Comparison of ENCODE assay signal across 9 mouse cellular contexts in genomic region chr4:43728576-43728954, GRCm38 (mm10). TPM values are rescaled to one million over a fixed set of nuclear protein-coding genes. Genes with fewer than 3 reads are reported as not detected.
A peak's percentile ranks its signal among the peaks of the same experiment; 100 is the strongest.
DNase-seq lines count a peak whose midpoint lies in the region; ATAC-seq and TF ChIP-seq lines count a peak whose summit lies in the region.
"Had no signal": no experiment of that assay in that cellular context is flagged by ENCODE, and none has a peak within 500 bp of the region (broad histone marks: within the 10 kb centered on the region; RNA-seq: fewer than 3 reads in every experiment).

No protein-coding gene starts in this region.

- H3K4me1 ChIP-seq in heart, embryonic 15.5 days (replicated peaks): peaks cover 55% of the 10 kb centered on the region
- H3K4me1 ChIP-seq in limb, embryonic 13.5 days: peaks cover 63% of the 10 kb centered on the region
- H3K4me1 ChIP-seq in stomach, postnatal 0 days (replicated peaks; ENCODE audit: control insufficient read depth, insufficient read depth): peaks cover 20% of the 10 kb centered on the region

- peak; percentile 49 for DNase-seq in ovary, adult 18-20 months (ENCODE audit: low spot score)
- DNase-seq in ovary, postnatal 36 days (ENCODE audit: low spot score): no peak
- peak; percentile 72 for DNase-seq in stomach, postnatal 0 days (ENCODE audit: low spot score)
- DNase-seq in B cell, adult 2 months: no peak
- DNase-seq in cerebellum, postnatal 4 days (ENCODE audit: low spot score in 2 of 2): no peak
- DNase-seq in layer of hippocampus, postnatal 10 days (ENCODE audit: low spot score in 2 of 2): no peak

- no peak overlapping the region for H3K4me3 ChIP-seq in heart, embryonic 15.5 days
- no peak overlapping the region for H3K4me3 ChIP-seq in limb, embryonic 13.5 days
- H3K4me3 ChIP-seq in stomach, postnatal 0 days (ENCODE audit: low read depth, low read length): no peak overlapping the region
- H3K4me3 ChIP-seq: megakaryocyte, embryonic 14.5 days had no signal

- H3K9ac ChIP-seq in heart, embryonic 15.5 days: no peak overlapping the region
- 0 out of 2 replicates have a peak overlapping the region, but pooled peaks have one; percentile 8 for H3K9ac ChIP-seq in limb, embryonic 13.5 days
- peak overlapping the region; percentile 48; the same call in 1 of the 2 replicates for H3K9ac ChIP-seq in stomach, postnatal 0 days (ENCODE audit: low read length)

- no peak for TF ChIP-seq CTCF in stomach, postnatal 0 days (IDR thresholded peaks at IDR 0.05; ENCODE audit: low read depth)

- ATAC-seq in heart, embryonic 15.5 days (replicated peaks; ENCODE audit: insufficient number of reproducible peaks, insufficient read depth, low FRiP score, low read depth): peak; percentile 76
- ATAC-seq in limb, embryonic 13.5 days (ENCODE audit: low FRiP score, low read depth): no peak
- ATAC-seq in stomach, postnatal 0 days (ENCODE audit: low FRiP score, low TSS enrichment): peak; percentile 90

- peak overlapping the region; percentile 41 for H3K4me2 ChIP-seq in heart, embryonic 15.5 days
- H3K4me2 ChIP-seq in limb, embryonic 13.5 days (replicated peaks): no peak overlapping the region
- H3K4me2 ChIP-seq in stomach, postnatal 0 days (replicated peaks; ENCODE audit: low read depth): no peak overlapping the region; the same call in 1 of the 2 replicates

- peak overlapping the region; percentile 84 for H3K27ac ChIP-seq in heart, embryonic 15.5 days
- no peak overlapping the region for H3K27ac ChIP-seq in limb, embryonic 13.5 days
- peak overlapping the region; percentile 98 for H3K27ac ChIP-seq in stomach, postnatal 0 days (replicated peaks)

- H3K36me3 ChIP-seq in heart, embryonic 15.5 days: no peaks in the 10 kb centered on the region
- H3K36me3 ChIP-seq in limb, embryonic 13.5 days: no peaks in the 10 kb centered on the region
- H3K36me3 ChIP-seq in stomach, postnatal 0 days (ENCODE audit: control insufficient read depth, insufficient read depth, low read length): no peaks in the 10 kb centered on the region

- H3K27me3 ChIP-seq in heart, embryonic 15.5 days: no peaks in the 10 kb centered on the region
- no peaks in the 10 kb centered on the region for H3K27me3 ChIP-seq in limb, embryonic 13.5 days
- H3K27me3 ChIP-seq in stomach, postnatal 0 days (ENCODE audit: control insufficient read depth, insufficient read depth, low read length): no peaks in the 10 kb centered on the region

- WGBS in heart, embryonic 15.5 days: 19% methylated on average over 5 of the region's 5 CpGs
- WGBS in limb, embryonic 13.5 days: 43% methylated on average over 5 of the region's 5 CpGs
- 0% methylated on average over 5 of the region's 5 CpGs for WGBS in stomach, postnatal 0 days

- H3K9me3 ChIP-seq in heart, embryonic 15.5 days (replicated peaks): no peaks in the 10 kb centered on the region
- H3K9me3 ChIP-seq in limb, embryonic 13.5 days: no peaks in the 10 kb centered on the region
- no peaks in the 10 kb centered on the region for H3K9me3 ChIP-seq in stomach, postnatal 0 days (ENCODE audit: control insufficient read depth, low read length)

- no peak for TF ChIP-seq EP300 in stomach, postnatal 0 days (optimal IDR thresholded peaks at IDR 0.05)

RNA-seq across cellular contexts. Expression of gene Spaar, which starts 1.3 kb away (rescaled TPM):
- polyA plus RNA-seq in heart, embryonic 15.5 days (2015; fragmentation: Nextera tagmentation; extraction: Ambion mirVana): 0.31 and 0.42 TPM in 2 replicates
- 0.33 and 0.63 TPM in 2 replicates for polyA plus RNA-seq in limb, embryonic 13.5 days (2015; fragmentation: Nextera tagmentation; extraction: Ambion mirVana)
- 0.27 and 0.30 TPM in 2 replicates for polyA plus RNA-seq in stomach, postnatal 0 days (2015; fragmentation: Nextera tagmentation; extraction: Ambion mirVana)
- under 1 TPM; 0.39 to 0.40 TPM for total RNA-seq in layer of hippocampus, postnatal 10 days (2021)

RNA-seq across cellular contexts. Expression of gene Hrct1, which starts 1.6 kb away (rescaled TPM):
- polyA plus RNA-seq in heart, embryonic 15.5 days (2015; fragmentation: Nextera tagmentation; extraction: Ambion mirVana): 1.1 and 1.5 TPM in 2 replicates
- polyA plus RNA-seq in limb, embryonic 13.5 days (2015; fragmentation: Nextera tagmentation; extraction: Ambion mirVana): 1.7 and 2.3 TPM in 2 replicates
- 6.1 and 7.8 TPM in 2 replicates for polyA plus RNA-seq in stomach, postnatal 0 days (2015; fragmentation: Nextera tagmentation; extraction: Ambion mirVana)
- total RNA-seq in layer of hippocampus, postnatal 10 days (2021): under 1 TPM; 0.45 to 0.48 TPM

RNA-seq across cellular contexts. Expression of gene Olfr71, which starts 18.5 kb away (rescaled TPM):
- polyA plus RNA-seq in heart, embryonic 15.5 days (2015; fragmentation: Nextera tagmentation; extraction: Ambion mirVana): not detected in 2 replicates
- polyA plus RNA-seq in limb, embryonic 13.5 days (2015; fragmentation: Nextera tagmentation; extraction: Ambion mirVana): not detected in 2 replicates
- not detected in 2 replicates for polyA plus RNA-seq in stomach, postnatal 0 days (2015; fragmentation: Nextera tagmentation; extraction: Ambion mirVana)
- total RNA-seq in layer of hippocampus, postnatal 10 days (2021): not detected

RNA-seq across cellular contexts. Expression of gene Olfr70, which starts 28.0 kb away (rescaled TPM):
- polyA plus RNA-seq in heart, embryonic 15.5 days (2015; fragmentation: Nextera tagmentation; extraction: Ambion mirVana): not detected in 2 replicates
- polyA plus RNA-seq in limb, embryonic 13.5 days (2015; fragmentation: Nextera tagmentation; extraction: Ambion mirVana): not detected in 2 replicates
- polyA plus RNA-seq in stomach, postnatal 0 days (2015; fragmentation: Nextera tagmentation; extraction: Ambion mirVana): not detected in 2 replicates
- not detected for total RNA-seq in layer of hippocampus, postnatal 10 days (2021)

RNA-seq across cellular contexts. Expression of gene Olfr159, which starts 42.2 kb away (rescaled TPM):
- polyA plus RNA-seq in heart, embryonic 15.5 days (2015; fragmentation: Nextera tagmentation; extraction: Ambion mirVana): not detected in 2 replicates
- not detected in 2 replicates for polyA plus RNA-seq in limb, embryonic 13.5 days (2015; fragmentation: Nextera tagmentation; extraction: Ambion mirVana)
- not detected in 2 replicates for polyA plus RNA-seq in stomach, postnatal 0 days (2015; fragmentation: Nextera tagmentation; extraction: Ambion mirVana)
- not detected for total RNA-seq in layer of hippocampus, postnatal 10 days (2021)

Comparison
In these comparisons a context has a peak if more than half of its experiments do, and no peak if none do; other contexts are left out.
1. DNase-seq: peak in ovary, adult 18-20 months (single experiment) and stomach, postnatal 0 days (single experiment); none in ovary, postnatal 36 days (single experiment), B cell, adult 2 months (0 of 2), cerebellum, postnatal 4 days (0 of 2) and layer of hippocampus, postnatal 10 days (0 of 2).